Mouse (Mus musculus): ENCODE data around the gene Nmt1.

- TF ChIP-seq CTCF (IDR thresholded peaks at IDR 0.05) (no peak), EP300 (IDR thresholded peaks at IDR 0.05; ENCODE audit: insufficient read depth, low read depth, low read length) (no peak)
Measured at GRCm38 (mm10) chr11:103105810-103106209, 77.8 kb downstream of the Nmt1 start.
